9 mouse cellular contexts compared by ENCODE assay signal in the genomic region with DNA sequence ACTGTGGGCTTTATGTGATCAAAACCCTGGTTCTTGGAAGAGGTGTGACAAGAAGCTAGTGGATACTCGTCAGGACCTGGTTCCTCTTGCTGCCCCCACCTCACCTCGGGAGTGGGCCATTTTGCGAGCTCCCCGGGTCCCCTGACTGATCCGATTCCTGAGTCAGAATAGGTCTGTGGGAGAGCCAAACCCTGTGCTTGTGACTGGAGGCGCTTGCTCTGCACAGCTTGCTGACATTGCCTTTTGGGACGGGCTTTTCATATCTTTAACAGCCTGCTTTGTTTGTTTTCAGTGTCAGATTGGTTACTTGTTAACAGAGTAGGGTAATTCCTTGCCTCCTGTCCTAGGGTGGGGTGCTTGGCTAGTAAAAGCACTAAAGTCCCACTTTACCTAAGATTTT. TPM values are rescaled to one million over a fixed set of nuclear protein-coding genes. Genes with fewer than 3 reads are reported as not detected.
A peak's percentile ranks its signal among the peaks of the same experiment; 100 is the strongest.
DNase-seq lines count a peak whose midpoint lies in the region; ATAC-seq and TF ChIP-seq lines count a peak whose summit lies in the region.
"Had no signal": no experiment of that assay in that cellular context is flagged by ENCODE, and none has a peak within 500 bp of the region (broad histone marks: within the 10 kb centered on the region; RNA-seq: fewer than 3 reads in every experiment).

No protein-coding gene starts in this region.

- H3K4me2 ChIP-seq in midbrain, embryonic 14.5 days (ENCODE audit: low read length) = no peak overlapping the region
- no peak overlapping the region; the same call in 1 of the 2 replicates for H3K4me2 ChIP-seq in midbrain, embryonic 15.5 days
- H3K4me2 ChIP-seq in intestine, postnatal 0 days (replicated peaks; ENCODE audit: low read depth) = peak overlapping the region; percentile 79
- peak overlapping the region; percentile 99 for H3K4me2 ChIP-seq in liver, embryonic 12.5 days
- peak overlapping the region; percentile 98 for H3K4me2 ChIP-seq in stomach, embryonic 16.5 days (ENCODE audit: low read depth, low read length)

- no peak overlapping the region for H3K27ac ChIP-seq in midbrain, embryonic 14.5 days (replicated peaks; ENCODE audit: low read depth, low read length)
- no peak overlapping the region for H3K27ac ChIP-seq in midbrain, embryonic 15.5 days
- peak overlapping the region; percentile 73 for H3K27ac ChIP-seq in intestine, postnatal 0 days (ENCODE audit: low read depth, low read length)
- H3K27ac ChIP-seq in liver, embryonic 12.5 days = no peak overlapping the region
- H3K27ac ChIP-seq in stomach, embryonic 16.5 days (ENCODE audit: low read length) = peak overlapping the region; percentile 92
- H3K27ac ChIP-seq: midbrain, embryonic 10.5 days had no signal

- H3K36me3 ChIP-seq in midbrain, embryonic 14.5 days (ENCODE audit: control insufficient read depth, insufficient read depth, low read length) = no peaks in the 10 kb centered on the region
- H3K36me3 ChIP-seq in midbrain, embryonic 15.5 days (replicated peaks) = no peaks in the 10 kb centered on the region
- no peaks in the 10 kb centered on the region for H3K36me3 ChIP-seq in intestine, postnatal 0 days (ENCODE audit: control insufficient read depth, insufficient read depth)
- H3K36me3 ChIP-seq in liver, embryonic 12.5 days = no peaks in the 10 kb centered on the region
- H3K36me3 ChIP-seq in stomach, embryonic 16.5 days (ENCODE audit: control insufficient read depth, insufficient read depth, low read length) = no peaks in the 10 kb centered on the region
- H3K36me3 ChIP-seq: heart, embryonic 15.5 days; midbrain, embryonic 10.5 days had no signal

- no peak overlapping the region for H3K4me3 ChIP-seq in midbrain, embryonic 14.5 days (replicated peaks; ENCODE audit: low read depth, low read length)
- no peak overlapping the region for H3K4me3 ChIP-seq in midbrain, embryonic 15.5 days
- H3K4me3 ChIP-seq in intestine, postnatal 0 days (ENCODE audit: low read depth, low read length) = peak overlapping the region; percentile 68; the same call in 1 of the 2 replicates
- H3K4me3 ChIP-seq in liver, embryonic 12.5 days = no peak overlapping the region
- peak overlapping the region; percentile 90 for H3K4me3 ChIP-seq in stomach, embryonic 16.5 days (replicated peaks; ENCODE audit: low read length)
- H3K4me3 ChIP-seq: midbrain, embryonic 10.5 days had no signal

- H3K9me3 ChIP-seq in midbrain, embryonic 14.5 days (ENCODE audit: control insufficient read depth, low read length) = no peaks in the 10 kb centered on the region
- H3K9me3 ChIP-seq in midbrain, embryonic 15.5 days = no peaks in the 10 kb centered on the region
- no peaks in the 10 kb centered on the region for H3K9me3 ChIP-seq in intestine, postnatal 0 days (ENCODE audit: control insufficient read depth)
- no peaks in the 10 kb centered on the region for H3K9me3 ChIP-seq in liver, embryonic 12.5 days (replicated peaks)
- no peaks in the 10 kb centered on the region for H3K9me3 ChIP-seq in stomach, embryonic 16.5 days (replicated peaks; ENCODE audit: control insufficient read depth, low read length)
- H3K9me3 ChIP-seq: heart, embryonic 15.5 days; midbrain, embryonic 10.5 days had no signal

- no peak for DNase-seq in midbrain, embryonic 14.5 days
- DNase-seq in thymus, adult 18-20 months = no peak
- DNase-seq in retina, postnatal 1 day = no peak

- TF ChIP-seq CTCF in intestine, postnatal 0 days (IDR thresholded peaks at IDR 0.05; ENCODE audit: low read depth) = no peak

- H3K27me3 ChIP-seq in midbrain, embryonic 14.5 days (ENCODE audit: control insufficient read depth, insufficient read depth, low read length) = no peaks in the 10 kb centered on the region
- H3K27me3 ChIP-seq in midbrain, embryonic 15.5 days (replicated peaks) = no peaks in the 10 kb centered on the region
- H3K27me3 ChIP-seq in intestine, postnatal 0 days (replicated peaks; ENCODE audit: control insufficient read depth, insufficient read depth, low read length) = no peaks in the 10 kb centered on the region
- peaks cover 3% of the 10 kb centered on the region; the same call in 1 of the 2 replicates for H3K27me3 ChIP-seq in liver, embryonic 12.5 days (replicated peaks)
- no peaks in the 10 kb centered on the region for H3K27me3 ChIP-seq in stomach, embryonic 16.5 days (ENCODE audit: control insufficient read depth, insufficient read depth, low read length)
- H3K27me3 ChIP-seq: heart, embryonic 15.5 days had no signal

- H3K4me1 ChIP-seq in midbrain, embryonic 14.5 days (ENCODE audit: control insufficient read depth, insufficient read depth, low read length) = peaks cover 18% of the 10 kb centered on the region
- H3K4me1 ChIP-seq in midbrain, embryonic 15.5 days = peaks cover 29% of the 10 kb centered on the region
- peaks cover 7% of the 10 kb centered on the region; the same call in 1 of the 2 replicates for H3K4me1 ChIP-seq in intestine, postnatal 0 days (replicated peaks; ENCODE audit: control insufficient read depth, insufficient read depth, low read length)
- H3K4me1 ChIP-seq in liver, embryonic 12.5 days = peaks cover 37% of the 10 kb centered on the region
- H3K4me1 ChIP-seq in stomach, embryonic 16.5 days (ENCODE audit: control insufficient read depth, insufficient read depth, low read length) = peaks cover 34% of the 10 kb centered on the region

- H3K9ac ChIP-seq in midbrain, embryonic 14.5 days (replicated peaks; ENCODE audit: low read length) = 0 out of 2 replicates have a peak overlapping the region, but pooled peaks have one; percentile 16
- no peak overlapping the region for H3K9ac ChIP-seq in midbrain, embryonic 15.5 days
- H3K9ac ChIP-seq in intestine, postnatal 0 days (ENCODE audit: low read depth, low read length) = peak overlapping the region; percentile 38
- H3K9ac ChIP-seq in liver, embryonic 12.5 days = no peak overlapping the region
- H3K9ac ChIP-seq in stomach, embryonic 16.5 days (ENCODE audit: low read length) = peak overlapping the region; percentile 92
- H3K9ac ChIP-seq: heart, embryonic 15.5 days had no signal

- no peak for ATAC-seq in midbrain, embryonic 14.5 days (ENCODE audit: low FRiP score, low TSS enrichment)
- no peak for ATAC-seq in midbrain, embryonic 15.5 days (replicated peaks)
- peak; percentile 28 for ATAC-seq in intestine, postnatal 0 days
- ATAC-seq in liver, embryonic 12.5 days = no peak
- ATAC-seq in stomach, embryonic 16.5 days (ENCODE audit: insufficient read depth, low FRiP score) = no peak

- WGBS in midbrain, embryonic 14.5 days = 51% methylated on average over 7 of the region's 7 CpGs
- WGBS in midbrain, embryonic 15.5 days = 53% methylated on average over 7 of the region's 7 CpGs
- WGBS in intestine, postnatal 0 days = 35% methylated on average over 7 of the region's 7 CpGs
- 53% methylated on average over 7 of the region's 7 CpGs for WGBS in liver, embryonic 12.5 days (ENCODE audit: insufficient replicate concordance)
- WGBS in stomach, embryonic 16.5 days = 38% methylated on average over 7 of the region's 7 CpGs

RNA-seq across cellular contexts. Expression of a gene that starts 2.4 kb away (rescaled TPM):
- 8.0 and 8.2 TPM in 2 replicates for polyA plus RNA-seq in midbrain, embryonic 14.5 days (2014; fragmentation: Nextera tagmentation; extraction: Ambion mirVana)
- polyA plus RNA-seq in midbrain, embryonic 15.5 days (2015; fragmentation: Nextera tagmentation; extraction: Ambion mirVana) = 7.5 and 8.3 TPM in 2 replicates
- polyA plus RNA-seq in intestine, postnatal 0 days (2015; fragmentation: Nextera tagmentation; extraction: Ambion mirVana) = 17.0 and 20.7 TPM in 2 replicates
- 3.9 and 4.4 TPM in 2 replicates for polyA plus RNA-seq in liver, embryonic 12.5 days (2016; fragmentation: Nextera tagmentation; extraction: Ambion mirVana)
- 17.4 and 17.6 TPM in 2 replicates for polyA plus RNA-seq in stomach, embryonic 16.5 days (2015; fragmentation: Nextera tagmentation; extraction: Ambion mirVana)

Comparison
In these comparisons a context has a peak if more than half of its experiments do, and no peak if none do; other contexts are left out.
1. H3K9ac ChIP-seq: peak in midbrain, embryonic 14.5 days (single experiment), intestine, postnatal 0 days (single experiment) and stomach, embryonic 16.5 days (single experiment); none in midbrain, embryonic 15.5 days (single experiment) and liver, embryonic 12.5 days (single experiment).
2. H3K27ac ChIP-seq: peak in intestine, postnatal 0 days (single experiment) and stomach, embryonic 16.5 days (single experiment); none in midbrain, embryonic 14.5 days (single experiment), midbrain, embryonic 15.5 days (single experiment) and liver, embryonic 12.5 days (single experiment).
3. H3K4me2 ChIP-seq: peak in intestine, postnatal 0 days (single experiment), liver, embryonic 12.5 days (single experiment) and stomach, embryonic 16.5 days (single experiment); none in midbrain, embryonic 14.5 days (single experiment) and midbrain, embryonic 15.5 days (single experiment).
4. H3K4me3 ChIP-seq: peak in intestine, postnatal 0 days (single experiment) and stomach, embryonic 16.5 days (single experiment); none in midbrain, embryonic 14.5 days (single experiment), midbrain, embryonic 15.5 days (single experiment) and liver, embryonic 12.5 days (single experiment).